Comparison of ENCODE assay signal across 21 mouse cellular contexts in the genomic region with DNA sequence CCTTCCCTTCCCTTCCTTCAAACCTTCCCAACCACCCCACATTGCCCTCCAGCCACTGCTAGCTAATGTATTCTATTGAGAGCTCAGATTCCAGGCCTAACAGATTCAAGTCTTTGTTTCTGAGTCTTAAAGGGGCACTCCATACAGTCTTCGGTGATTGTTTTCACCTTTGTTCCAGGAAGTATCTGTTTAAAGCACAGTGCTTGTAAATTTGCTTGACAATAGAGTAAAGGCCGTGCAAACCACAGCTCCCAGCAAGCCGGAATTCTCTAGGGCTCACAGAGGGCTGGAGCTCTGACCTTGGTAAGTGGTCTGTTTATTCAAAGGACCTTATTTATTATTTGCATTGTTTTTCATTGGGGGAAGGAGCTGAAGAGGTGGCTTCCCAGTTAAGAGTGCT. TPM values are rescaled to one million over a fixed set of nuclear protein-coding genes. Genes with fewer than 3 reads are reported as not detected.
DNase-seq lines count a peak whose midpoint lies in the region; ATAC-seq lines count a peak whose summit lies in the region.
"Had no signal": no experiment of that assay in that cellular context is flagged by ENCODE, and none has a peak within 500 bp of the region (broad histone marks: within the 10 kb centered on the region; RNA-seq: fewer than 3 reads in every experiment).

No protein-coding gene starts in this region.

- no peak overlapping the region for H3K9ac ChIP-seq in hindbrain, embryonic 11.5 days (ENCODE audit: low read depth, low read length)
- no peak overlapping the region for H3K9ac ChIP-seq in hindbrain, embryonic 13.5 days
- H3K9ac ChIP-seq in liver, embryonic 11.5 days (ENCODE audit: low read depth, low read length), result no peak overlapping the region
- H3K9ac ChIP-seq: liver, embryonic 13.5 days; neural tube, embryonic 15.5 days had no signal

- H3K36me3 ChIP-seq in hindbrain, embryonic 11.5 days (ENCODE audit: control insufficient read depth, insufficient read depth, low read length), result no peaks in the 10 kb centered on the region
- H3K36me3 ChIP-seq in hindbrain, embryonic 13.5 days, result no peaks in the 10 kb centered on the region
- no peaks in the 10 kb centered on the region for H3K36me3 ChIP-seq in liver, embryonic 11.5 days (ENCODE audit: control insufficient read depth, insufficient read depth, low read length)
- H3K36me3 ChIP-seq: liver, embryonic 13.5 days; neural tube, embryonic 15.5 days had no signal

- no peaks in the 10 kb centered on the region; the same call in 1 of the 2 replicates for H3K27me3 ChIP-seq in hindbrain, embryonic 11.5 days (ENCODE audit: control insufficient read depth, insufficient read depth, low read length)
- no peaks in the 10 kb centered on the region for H3K27me3 ChIP-seq in hindbrain, embryonic 13.5 days
- H3K27me3 ChIP-seq in liver, embryonic 11.5 days (replicated peaks; ENCODE audit: control insufficient read depth, insufficient read depth, low read length), result peaks cover 4% of the 10 kb centered on the region; the same call in 1 of the 2 replicates
- H3K27me3 ChIP-seq: liver, embryonic 13.5 days had no signal

- no peak overlapping the region for H3K4me2 ChIP-seq in hindbrain, embryonic 11.5 days (replicated peaks; ENCODE audit: low read depth, low read length)
- H3K4me2 ChIP-seq in hindbrain, embryonic 13.5 days, result no peak overlapping the region
- no peak overlapping the region for H3K4me2 ChIP-seq in liver, embryonic 11.5 days
- H3K4me2 ChIP-seq: liver, embryonic 13.5 days; neural tube, embryonic 15.5 days had no signal

- no peak overlapping the region for H3K4me3 ChIP-seq in hindbrain, embryonic 11.5 days (ENCODE audit: low read depth, low read length)
- no peak overlapping the region for H3K4me3 ChIP-seq in hindbrain, embryonic 13.5 days
- no peak overlapping the region for H3K4me3 ChIP-seq in liver, embryonic 11.5 days (ENCODE audit: low read depth, low read length)
- H3K4me3 ChIP-seq: layer of hippocampus, adult 2 months; left cerebral cortex, adult 2 months; liver, embryonic 13.5 days; myocyte; neural tube, embryonic 15.5 days had no signal

- 33% methylated on average over 3 of the region's 3 CpGs for WGBS in hindbrain, embryonic 11.5 days
- 26% methylated on average over 3 of the region's 3 CpGs for WGBS in hindbrain, embryonic 13.5 days
- 55% methylated on average over 3 of the region's 3 CpGs for WGBS in liver, embryonic 11.5 days

- H3K9me3 ChIP-seq in hindbrain, embryonic 11.5 days (ENCODE audit: control insufficient read depth, low read length), result no peaks in the 10 kb centered on the region
- no peaks in the 10 kb centered on the region for H3K9me3 ChIP-seq in hindbrain, embryonic 13.5 days
- H3K9me3 ChIP-seq in liver, embryonic 11.5 days (ENCODE audit: control insufficient read depth, low read length), result no peaks in the 10 kb centered on the region
- H3K9me3 ChIP-seq: liver, embryonic 13.5 days; neural tube, embryonic 15.5 days had no signal

- 0 out of 2 replicates have a peak overlapping the region, but pooled peaks have one; percentile 6 for H3K27ac ChIP-seq in hindbrain, embryonic 11.5 days (ENCODE audit: low read depth, low read length)
- no peak overlapping the region for H3K27ac ChIP-seq in hindbrain, embryonic 13.5 days
- H3K27ac ChIP-seq in liver, embryonic 11.5 days (ENCODE audit: low read depth, low read length), result no peak overlapping the region
- H3K27ac ChIP-seq: layer of hippocampus, adult 2 months; left cerebral cortex, adult 2 months; liver, embryonic 13.5 days; neural tube, embryonic 15.5 days; stomach, postnatal 0 days had no signal

- peak; percentile 23 for DNase-seq in hindbrain, embryonic 11.5 days (ENCODE audit: low spot score)
- DNase-seq in ES-CJ7 (ENCODE audit: low read depth, low spot score) (peak; percentile 97), WW6 (ENCODE audit: low read depth, low spot score) (peak; percentile 60)
- peak; percentile 5 for DNase-seq in embryo, embryonic 9.5 days (ENCODE audit: extremely low spot score)
- DNase-seq in liver, embryonic 11.5 days (ENCODE audit: low spot score), result no peak
- DNase-seq in layer of hippocampus, adult 8-10 months (ENCODE audit: low spot score in 2 of 2), result no peak
- DNase-seq in urinary bladder, adult 18-20 months (ENCODE audit: low spot score in 2 of 2), result no peak
- DNase-seq: adrenal gland, postnatal 36 days; cerebellum, adult 9-10 months; gastrocnemius, postnatal 25 days; heart, postnatal 10 days; liver, embryonic 13.5 days; right cerebral cortex, postnatal 25 days; thymus, postnatal 25 days had no signal

- no peaks in the 10 kb centered on the region for H3K4me1 ChIP-seq in hindbrain, embryonic 11.5 days (replicated peaks; ENCODE audit: control insufficient read depth, insufficient read depth, low read length)
- H3K4me1 ChIP-seq in hindbrain, embryonic 13.5 days (replicated peaks), result peaks cover 6% of the 10 kb centered on the region; the same call in 1 of the 2 replicates
- H3K4me1 ChIP-seq in liver, embryonic 11.5 days (replicated peaks; ENCODE audit: control insufficient read depth, insufficient read depth, low read length), result no peaks in the 10 kb centered on the region
- H3K4me1 ChIP-seq: neural tube, embryonic 15.5 days had no signal

- ATAC-seq in hindbrain, embryonic 11.5 days (ENCODE audit: low FRiP score), result no peak
- no peak for ATAC-seq in hindbrain, embryonic 13.5 days (ENCODE audit: low FRiP score)
- ATAC-seq in liver, embryonic 11.5 days (replicated peaks; ENCODE audit: low FRiP score), result no peak
- ATAC-seq: activated CD4-positive, CD25-positive, alpha-beta regulatory T cell, adult 4 months had no signal

RNA-seq across cellular contexts. Expression of gene Txlng, which starts 2.8 kb away (rescaled TPM):
- 19.5 and 20.3 TPM in 2 replicates for polyA plus RNA-seq in hindbrain, embryonic 11.5 days (2014; fragmentation: Nextera tagmentation; extraction: Ambion mirVana)
- polyA plus RNA-seq in hindbrain, embryonic 13.5 days (2015; fragmentation: Nextera tagmentation; extraction: Ambion mirVana), result 13.3 and 14.1 TPM in 2 replicates
- polyA plus RNA-seq in liver, embryonic 11.5 days (2014; fragmentation: Nextera tagmentation; extraction: Ambion mirVana), result 21.3 and 21.9 TPM in 2 replicates
- total RNA-seq in layer of hippocampus, adult 8-10 months (2022), result 10 to 100 TPM; 18.5 to 26.1 (median 23.3) TPM

RNA-seq across cellular contexts. Expression of gene Syap1, which starts 56.1 kb away (rescaled TPM):
- 35.7 and 40.1 TPM in 2 replicates for polyA plus RNA-seq in hindbrain, embryonic 11.5 days (2014; fragmentation: Nextera tagmentation; extraction: Ambion mirVana)
- polyA plus RNA-seq in hindbrain, embryonic 13.5 days (2015; fragmentation: Nextera tagmentation; extraction: Ambion mirVana), result 29.7 TPM in 2 replicates
- 27.0 and 28.2 TPM in 2 replicates for polyA plus RNA-seq in liver, embryonic 11.5 days (2014; fragmentation: Nextera tagmentation; extraction: Ambion mirVana)
- total RNA-seq in layer of hippocampus, adult 8-10 months (2022), result 10 to 100 TPM; 29.6 to 31.8 (median 30.2) TPM

Comparison
In these comparisons a context has a peak if more than half of its experiments do, and no peak if none do; other contexts are left out.
1. DNase-seq: peak in hindbrain, embryonic 11.5 days (single experiment), ES-CJ7 (single experiment), WW6 (single experiment) and embryo, embryonic 9.5 days (single experiment); none in liver, embryonic 11.5 days (single experiment), layer of hippocampus, adult 8-10 months (0 of 2) and urinary bladder, adult 18-20 months (0 of 2).